Mouse (Mus musculus) gastrocnemius, adult 18-20 months (tissue): ENCODE measurements around the gene Ngfr. TPM values are rescaled to one million over a fixed set of nuclear protein-coding genes. Genes with fewer than 3 reads are reported as not detected.
A peak's percentile ranks its signal among the peaks of the same experiment; 100 is the strongest.
"Not testable (repeated sequence)": the region's sequence is repeated elsewhere in the genome, so short reads cannot be mapped to it uniquely, and the experiment has no call there.

Source experiments
- DNase-seq: peaks from one replicate; pipeline ENCODE4 v3.0.0; 2021; ENCODE audit warnings: low spot score
- long read RNA-seq, 2 experiments: library from polyadenylated mRNA; stranded (forward); transcript quantifications; one replicate each; pipeline ENCODE4 v2.0.0; 2021
- total RNA-seq, 2 experiments: library from RNA; stranded (reverse); gene quantifications; 2 replicates each; pipeline ENCODE4 v1.2.3; 2021

Ngfr gene
- total RNA-seq, result under 1 TPM; 0.34 to 0.38 TPM
- long read RNA-seq, experiment 1, result 0 reads
- long read RNA-seq, experiment 2, result 0 reads

DNA sequence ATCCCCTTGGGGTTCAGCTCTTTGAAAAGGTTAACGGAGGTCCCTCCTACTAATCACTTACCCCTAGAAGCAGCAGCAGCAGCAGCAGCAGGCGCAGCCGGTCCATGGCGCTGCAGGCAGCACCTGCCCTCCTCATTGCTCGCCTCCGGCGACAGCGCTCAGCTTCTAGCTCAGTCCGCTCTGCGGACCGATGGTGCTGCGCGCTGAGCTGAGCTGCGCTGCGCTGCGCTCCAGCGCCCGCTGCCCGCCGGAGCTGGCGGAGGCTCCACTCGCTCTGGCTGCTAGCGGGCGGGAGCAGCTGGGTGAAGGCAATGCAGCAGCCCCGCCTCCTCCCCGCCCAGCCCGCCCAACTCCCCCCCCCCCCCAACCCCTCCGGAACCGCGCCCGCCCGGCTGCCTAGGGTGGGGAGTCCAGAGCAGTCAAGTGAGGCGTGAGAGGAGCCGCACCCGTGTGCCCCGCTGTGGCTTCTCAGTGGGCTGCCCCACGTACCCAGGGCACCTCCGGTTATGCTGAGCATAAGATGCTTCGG, at the start of gene Ngfr:
TSS of gene Ngfr (minus strand) at position 313 of the 529 bp plus-strand sequence.
- no peak for DNase-seq

DNA sequence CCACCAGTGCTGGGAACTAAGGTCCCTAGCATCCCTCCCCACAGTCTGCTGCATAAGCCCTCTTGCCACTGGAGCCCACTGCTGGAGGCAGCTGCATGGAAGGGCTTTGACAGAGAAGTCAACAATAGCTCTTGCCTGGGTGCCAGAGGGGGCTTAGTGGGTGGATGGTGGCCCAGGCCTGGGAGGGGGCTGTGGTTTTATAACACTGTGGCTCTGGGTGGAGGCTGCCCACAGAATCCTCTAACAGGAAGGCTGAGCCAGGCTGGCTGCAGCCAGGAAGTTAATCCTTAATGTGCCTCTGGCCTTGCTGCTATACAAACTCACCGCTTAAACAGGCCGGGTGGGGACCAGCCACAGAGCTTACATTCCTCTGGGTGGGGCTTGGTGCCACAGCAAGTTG, 47.5 kb upstream of the Ngfr start:
- no peak for DNase-seq

DNA sequence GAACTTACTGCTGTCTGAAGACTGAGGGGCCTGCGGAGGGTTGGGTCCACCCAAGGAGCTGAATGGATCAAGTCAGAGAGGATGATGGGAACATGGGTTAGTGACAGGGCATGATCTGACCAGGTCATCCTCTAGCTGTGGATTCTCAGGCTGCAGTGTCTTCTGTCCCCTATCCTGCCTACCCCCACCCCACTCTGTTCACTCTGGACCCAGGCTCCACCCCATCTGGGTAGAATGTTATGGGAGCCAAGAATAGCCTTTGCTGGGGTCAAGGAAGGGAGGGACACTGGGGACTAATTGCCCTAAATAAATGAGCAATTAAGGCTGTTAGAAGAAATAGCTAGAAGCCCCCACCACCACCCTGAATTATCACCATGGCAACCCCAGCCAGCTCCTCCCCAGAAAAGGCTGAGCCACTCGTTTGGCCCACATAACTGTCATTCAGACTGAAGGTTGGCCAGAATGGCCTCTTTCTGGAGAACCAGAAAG, 46.0 kb upstream of the Ngfr start:
- no peak for DNase-seq

DNA sequence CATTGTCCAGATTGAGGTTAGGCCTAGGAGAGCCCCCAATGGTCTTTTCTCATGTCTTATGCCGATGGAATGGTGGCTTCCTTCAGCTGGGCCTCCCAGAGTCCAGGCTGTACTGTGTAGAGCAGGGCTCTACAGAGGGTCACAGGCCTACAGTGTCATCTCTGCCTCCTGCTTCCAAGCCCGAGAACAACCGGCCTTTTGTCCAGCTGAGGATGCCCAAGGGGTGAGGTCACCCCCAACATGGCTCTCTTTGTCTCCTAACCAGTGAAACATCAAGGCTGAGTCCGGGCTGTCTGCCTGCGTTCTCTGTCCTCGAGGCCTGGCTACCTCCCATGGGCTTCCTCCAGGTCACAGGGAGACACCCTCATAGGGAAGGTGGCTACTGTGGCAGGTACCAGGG, 44.9 kb upstream of the Ngfr start:
- DNase-seq, result no peak

DNA sequence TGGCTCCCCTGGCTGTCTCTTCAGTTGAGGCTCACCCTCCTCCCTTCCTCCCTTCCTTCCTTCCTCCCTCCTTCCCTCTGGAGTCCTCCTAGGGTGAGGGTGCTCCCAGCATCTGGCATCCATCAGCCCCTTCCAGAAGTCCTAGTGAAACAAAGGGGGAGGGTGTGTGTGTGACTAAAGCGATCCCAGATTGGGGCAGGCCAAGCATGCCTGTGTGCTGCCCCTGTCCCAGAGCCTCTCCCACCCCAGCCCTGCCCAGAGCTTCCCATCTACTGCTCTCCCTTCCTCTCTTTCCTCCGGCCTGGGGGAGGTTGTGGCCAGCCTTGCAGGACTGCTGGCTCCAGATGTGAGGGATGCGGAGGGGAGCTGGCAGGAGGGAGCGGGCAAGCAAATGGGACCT, 43.8 kb upstream of the Ngfr start:
- DNase-seq, result no peak

DNA sequence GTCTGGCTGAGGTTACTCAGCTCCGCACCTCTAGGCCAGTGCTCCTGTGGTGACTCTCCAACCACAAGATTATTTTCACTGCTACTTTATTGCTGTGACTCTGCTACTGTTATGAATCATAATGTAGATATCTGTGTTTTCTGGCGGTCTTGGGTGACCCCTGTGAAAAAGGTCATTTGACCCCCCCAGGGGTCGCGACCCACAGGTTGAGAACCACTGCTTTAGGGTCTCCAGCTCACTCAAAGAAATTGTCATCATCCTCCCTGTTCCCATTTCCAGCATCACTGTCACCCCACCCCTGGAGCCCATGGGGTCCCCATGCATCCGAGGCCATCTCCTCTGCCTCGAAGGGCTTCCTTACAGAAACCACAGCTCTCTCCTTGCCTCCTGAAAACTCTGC, 43.0 kb upstream of the Ngfr start:
- DNase-seq, result no peak

DNA sequence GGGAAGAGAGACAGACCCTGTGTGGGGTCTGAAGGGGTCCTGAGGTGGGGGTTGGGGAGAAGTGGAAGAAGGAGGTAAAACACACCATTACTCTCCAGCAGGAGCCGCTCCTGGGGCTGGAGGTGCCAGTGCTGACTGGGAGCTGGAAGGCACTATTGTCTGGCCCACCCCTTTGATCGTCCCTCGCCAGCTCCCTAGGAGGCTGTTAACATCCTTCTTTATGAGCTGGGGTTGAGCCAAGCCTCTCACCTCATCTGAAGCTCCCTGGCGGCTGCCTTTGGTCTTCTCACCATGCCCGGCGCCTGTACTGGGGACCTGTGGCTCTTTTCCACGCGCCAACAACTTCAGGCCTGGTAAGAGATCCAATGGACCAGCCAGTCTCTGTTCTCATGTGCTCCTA, 34.9 kb upstream of the Ngfr start:
- no peak for DNase-seq

DNA sequence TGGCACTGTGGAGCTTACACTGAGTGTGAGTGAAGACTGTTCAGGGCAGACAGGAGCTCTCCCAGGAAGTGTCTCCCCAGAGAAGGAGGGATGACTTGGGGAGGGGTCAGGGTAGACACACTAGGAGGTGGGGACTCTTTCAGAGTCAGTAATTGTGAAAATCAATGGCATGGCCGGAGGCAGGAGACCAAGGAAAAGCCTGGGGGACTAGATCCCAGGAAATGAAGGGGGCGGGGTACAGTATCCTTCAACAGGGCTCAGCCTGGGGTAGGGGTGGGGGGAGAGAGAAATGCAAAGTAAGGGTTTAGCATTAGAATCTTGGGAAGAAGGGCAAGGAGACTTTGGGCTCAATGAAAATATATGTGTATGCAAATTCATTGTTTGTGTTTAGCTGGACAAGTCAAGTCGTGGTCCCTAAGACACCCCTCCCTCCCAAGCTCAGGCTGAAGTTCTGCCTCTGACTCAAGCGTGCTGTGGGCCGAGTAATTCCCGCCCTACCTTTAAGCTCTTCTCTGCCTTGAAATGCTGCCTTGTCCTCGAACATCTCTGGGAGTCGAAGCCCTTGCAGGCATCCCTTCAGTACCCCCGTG, 34.1 kb upstream of the Ngfr start:
- no peak for DNase-seq

DNA sequence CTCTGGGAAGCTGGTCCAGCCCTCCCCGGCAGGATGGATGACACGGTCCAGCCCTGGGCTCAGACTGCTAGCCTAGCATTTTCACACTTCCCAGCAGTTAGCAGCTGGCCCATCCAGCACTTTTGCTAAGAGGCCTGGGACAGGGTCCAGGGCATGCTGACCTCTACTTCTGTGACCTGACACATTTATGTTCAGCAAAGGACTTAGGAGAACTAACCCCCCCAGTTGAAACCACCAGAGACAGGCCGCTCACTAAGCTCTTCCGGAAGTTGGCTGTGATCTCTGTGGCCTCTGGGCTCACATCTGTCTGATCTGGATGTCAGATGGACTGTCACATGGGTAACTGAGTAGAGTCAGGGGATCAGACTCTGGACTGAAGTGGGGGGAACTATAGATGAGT, 33.5 kb upstream of the Ngfr start:
- DNase-seq, result no peak

DNA sequence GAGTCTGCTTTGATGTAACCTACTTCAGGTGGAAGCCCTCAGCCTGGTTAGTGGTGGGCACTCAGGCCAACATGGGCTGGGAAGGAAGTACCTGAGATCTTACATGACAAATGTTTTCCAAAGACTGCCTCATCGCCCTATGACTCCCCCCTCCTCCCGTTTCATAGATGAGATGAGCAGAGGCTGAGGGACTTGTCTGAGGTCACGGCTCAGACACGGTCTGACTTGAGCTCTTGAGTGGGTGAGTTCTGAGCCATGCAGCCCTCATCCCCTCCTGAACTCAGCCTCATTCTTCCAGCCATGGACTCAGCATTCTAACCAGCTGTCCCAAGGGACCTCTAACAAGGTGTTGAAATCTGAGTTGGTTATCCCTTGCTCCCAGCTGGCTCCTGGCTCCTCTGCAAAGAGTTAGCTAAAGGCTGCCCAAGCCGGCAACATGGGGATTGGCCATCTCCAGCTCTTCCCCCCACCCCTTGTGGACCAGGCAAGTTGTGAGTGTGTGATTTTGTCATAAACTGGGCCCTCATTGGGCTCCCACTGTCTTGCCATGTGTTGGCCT, 32.4 kb upstream of the Ngfr start:
- DNase-seq, result peak; percentile 36

DNA sequence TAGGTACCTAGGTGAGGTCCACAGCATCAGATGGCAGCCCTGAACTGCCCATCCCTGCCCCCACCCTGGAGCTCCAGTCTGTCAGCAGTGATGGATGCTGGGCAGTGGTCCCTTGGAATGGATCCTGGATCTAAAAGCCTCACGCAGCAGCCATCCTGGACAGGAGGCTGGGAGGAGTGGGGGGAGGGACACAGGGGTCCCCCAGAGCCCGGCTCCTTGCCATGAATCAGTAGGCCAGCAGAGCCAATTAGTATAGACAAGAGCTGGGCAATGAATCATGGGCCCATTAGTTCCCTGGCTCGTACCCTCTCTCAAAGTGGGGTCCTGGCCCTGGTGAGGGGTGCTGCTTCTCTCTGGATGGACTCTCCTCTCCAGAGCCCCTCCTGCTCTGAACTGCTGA, 31.5 kb upstream of the Ngfr start:
- no peak for DNase-seq

DNA sequence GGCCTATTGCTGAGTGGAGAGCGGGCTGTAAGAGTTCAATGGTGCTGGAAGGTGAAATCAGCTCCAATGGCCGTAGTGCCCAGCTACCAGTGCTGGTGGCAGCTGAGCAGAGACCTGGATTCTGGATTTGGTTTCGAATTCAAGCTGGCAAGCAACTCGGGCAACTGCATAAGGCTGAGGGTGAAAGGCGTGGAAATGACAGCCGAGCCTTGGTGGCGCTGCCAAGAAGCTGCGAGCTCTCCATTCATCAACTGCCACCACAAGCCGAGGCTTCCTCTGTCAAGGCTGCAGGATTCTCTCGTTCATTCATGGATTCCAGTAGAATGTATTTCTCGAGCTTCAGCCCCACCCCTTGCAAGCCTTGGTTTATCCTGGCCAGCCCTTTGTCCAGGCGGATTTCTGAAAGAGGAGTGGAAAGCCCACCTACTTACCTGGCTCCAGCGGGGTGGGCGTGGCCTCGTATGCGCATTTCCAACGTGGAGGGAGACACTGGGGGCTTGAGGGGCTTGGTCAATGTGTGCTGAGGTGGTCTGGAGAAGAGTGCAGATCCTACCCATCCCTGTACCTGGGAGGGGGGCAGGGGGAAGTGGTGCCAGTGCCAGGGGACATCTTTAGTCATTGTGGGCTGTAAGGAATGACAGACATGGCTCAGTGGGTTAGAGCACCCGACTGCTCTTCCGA, 30.4 kb upstream of the Ngfr start:
- peak; percentile 75 for DNase-seq

DNA sequence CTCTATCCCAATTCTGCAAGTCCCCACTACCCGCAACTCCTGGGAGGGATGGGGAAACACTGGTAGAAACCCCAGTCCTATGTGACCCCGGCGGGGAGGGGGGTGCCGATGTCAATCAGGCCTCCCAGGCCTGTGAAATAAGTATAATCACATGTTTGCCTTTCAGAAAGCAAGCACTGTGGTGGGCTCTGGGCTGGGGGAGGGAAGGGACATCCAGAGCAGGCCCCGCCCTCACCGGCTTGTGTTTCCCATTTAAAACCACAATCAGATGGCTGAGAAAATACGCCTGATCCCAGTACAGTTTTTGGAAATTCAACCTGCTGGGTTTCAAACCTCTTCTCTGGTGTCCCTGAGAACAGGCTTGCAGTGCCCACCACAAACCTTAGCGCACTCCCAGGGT, 27.2 kb upstream of the Ngfr start:
- DNase-seq, result no peak

DNA sequence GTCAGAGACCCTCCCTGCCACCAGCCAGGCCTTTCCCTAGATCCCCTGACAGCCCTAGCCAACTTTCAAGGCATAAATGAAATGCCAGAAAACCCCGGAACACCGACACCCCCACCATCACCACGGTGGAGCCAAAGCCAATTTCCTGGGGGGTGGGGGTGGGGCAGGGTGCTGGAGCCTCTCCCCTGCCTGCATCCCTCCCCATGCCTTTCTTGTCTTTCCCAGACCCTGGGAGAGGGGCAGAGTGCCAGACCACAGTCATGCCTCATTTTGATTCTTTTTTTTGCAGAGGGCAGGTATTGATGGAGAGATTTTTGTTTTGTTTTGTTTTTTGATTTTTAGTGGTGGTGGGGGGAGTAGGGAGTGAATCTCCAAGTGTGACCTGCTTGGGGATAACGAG, 23.7 kb upstream of the Ngfr start:
- no peak for DNase-seq

DNA sequence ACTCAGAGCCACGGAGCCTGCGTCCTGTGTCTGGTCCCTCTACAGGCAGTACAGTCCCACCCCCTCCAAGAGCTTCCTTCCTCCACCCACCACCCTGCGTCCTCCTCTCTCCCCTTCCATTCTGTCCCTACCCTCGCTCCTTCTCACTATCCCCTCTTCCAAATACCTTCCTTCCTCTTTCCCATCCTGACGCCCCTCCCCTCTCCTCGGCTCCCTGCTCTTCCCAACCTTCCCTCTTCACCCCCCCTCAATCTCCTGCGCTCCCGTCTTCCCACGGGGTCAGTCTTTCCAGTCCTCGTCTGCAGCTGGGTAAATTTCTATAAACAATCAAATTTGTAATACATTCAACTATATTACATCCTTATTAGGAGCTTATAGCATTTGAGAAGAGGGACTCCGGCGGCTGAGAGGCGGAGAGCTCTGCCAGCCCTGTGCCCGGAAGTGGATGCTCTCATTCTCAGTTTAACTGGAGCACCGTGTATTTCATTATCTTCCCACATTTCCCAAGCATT, 22.9 kb upstream of the Ngfr start:
- no peak for DNase-seq

DNA sequence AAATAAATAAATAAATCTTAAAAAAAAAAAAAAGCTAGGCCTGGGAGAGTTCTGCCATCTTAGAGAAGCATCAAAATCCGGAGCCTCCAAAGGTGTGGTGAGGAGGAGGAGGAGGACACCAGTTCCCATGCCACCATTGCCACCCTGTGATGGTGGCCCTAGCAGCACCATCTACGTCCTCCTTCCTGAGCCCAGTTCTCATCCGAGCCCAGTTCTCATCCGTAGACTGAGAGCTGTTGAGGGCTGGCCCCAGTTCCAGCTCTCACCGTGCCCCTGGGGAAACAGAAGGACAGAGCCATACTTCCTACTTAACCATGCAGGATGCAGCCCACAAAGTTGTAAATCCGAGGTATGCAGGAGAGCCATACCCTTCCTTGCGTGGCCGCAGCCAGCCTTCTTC, 22.4 kb upstream of the Ngfr start:
- no peak for DNase-seq

DNA sequence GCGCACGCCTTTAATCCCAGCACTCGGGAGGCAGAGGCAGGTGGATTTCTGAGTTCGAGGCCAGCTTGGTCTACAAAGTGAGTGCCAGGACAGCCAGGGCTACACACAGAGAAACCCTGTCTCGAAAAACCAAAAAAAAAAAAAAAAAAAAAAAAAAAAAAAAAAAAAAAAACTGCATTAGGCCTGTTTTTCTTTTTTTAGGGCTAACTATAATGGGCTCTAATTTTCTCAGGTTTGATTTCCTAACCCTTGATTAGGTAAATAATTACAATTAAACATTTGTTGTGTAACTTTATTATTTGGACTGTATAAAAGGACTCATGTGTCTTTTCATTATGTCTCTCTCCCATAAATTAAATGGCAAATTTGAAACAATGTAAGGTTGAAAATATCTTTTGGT, 19.8 kb upstream of the Ngfr start:
- DNase-seq, result not testable (repeated sequence)

DNA sequence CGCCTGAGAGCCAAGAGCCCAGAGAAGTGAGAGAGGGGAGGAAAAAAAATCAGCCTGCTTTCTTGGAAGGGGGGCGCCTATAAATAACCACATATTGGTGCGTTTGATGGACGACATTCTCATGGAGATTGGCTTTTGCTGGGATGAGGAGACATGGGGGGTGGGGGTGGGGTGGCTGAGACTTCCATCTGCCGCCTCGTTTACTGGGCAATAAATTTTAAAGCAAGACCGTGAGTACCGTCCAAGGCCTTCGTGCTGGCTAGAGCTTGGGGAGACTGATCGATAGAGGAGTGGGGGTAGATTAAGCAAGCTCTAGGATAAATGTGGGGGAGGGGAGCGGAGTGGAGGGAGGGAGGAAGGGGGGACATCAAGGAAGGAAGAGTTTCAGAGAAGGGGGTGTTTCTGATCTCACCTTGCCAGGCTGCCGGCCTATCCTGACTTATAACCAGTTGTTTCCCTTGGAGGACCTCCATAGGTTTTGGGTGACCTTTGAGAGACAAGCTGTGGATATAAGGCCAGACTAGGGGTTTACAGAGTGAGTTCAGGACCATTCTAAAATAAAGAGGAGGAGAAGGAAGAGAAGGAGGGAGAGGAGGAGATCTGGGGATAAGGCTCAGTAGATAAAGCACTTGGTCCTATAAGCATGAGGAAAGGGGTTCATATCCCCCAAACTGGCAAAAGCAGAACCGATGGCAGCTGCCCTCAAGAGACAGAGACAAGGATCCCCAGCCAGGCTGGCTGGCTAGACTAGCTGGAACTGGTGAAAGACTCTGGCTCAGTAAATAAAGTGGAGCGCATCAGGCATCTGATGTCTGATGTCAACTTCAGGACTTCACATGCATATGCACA, 10.9 kb upstream of the Ngfr start:
- DNase-seq, result no peak

DNA sequence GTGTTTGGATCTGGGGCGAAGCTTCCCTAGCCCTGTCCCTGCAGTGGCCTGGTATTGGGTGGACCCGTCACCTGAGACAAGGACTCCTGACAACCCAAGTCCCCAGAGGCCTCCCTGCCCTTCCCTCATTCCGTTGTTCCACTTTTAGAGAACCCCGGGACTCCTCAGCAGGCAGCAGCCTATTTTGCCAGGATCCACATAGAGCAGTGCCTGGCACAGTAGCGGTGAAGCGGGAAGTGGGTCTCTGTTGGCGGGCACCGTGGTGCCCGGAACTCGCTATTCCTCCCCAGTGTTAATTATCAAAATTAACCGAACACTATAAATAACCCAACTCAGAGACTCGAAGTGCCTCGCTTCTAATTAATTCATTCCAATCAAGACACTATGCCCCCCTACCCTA, 10.2 kb upstream of the Ngfr start:
- DNase-seq, result no peak

DNA sequence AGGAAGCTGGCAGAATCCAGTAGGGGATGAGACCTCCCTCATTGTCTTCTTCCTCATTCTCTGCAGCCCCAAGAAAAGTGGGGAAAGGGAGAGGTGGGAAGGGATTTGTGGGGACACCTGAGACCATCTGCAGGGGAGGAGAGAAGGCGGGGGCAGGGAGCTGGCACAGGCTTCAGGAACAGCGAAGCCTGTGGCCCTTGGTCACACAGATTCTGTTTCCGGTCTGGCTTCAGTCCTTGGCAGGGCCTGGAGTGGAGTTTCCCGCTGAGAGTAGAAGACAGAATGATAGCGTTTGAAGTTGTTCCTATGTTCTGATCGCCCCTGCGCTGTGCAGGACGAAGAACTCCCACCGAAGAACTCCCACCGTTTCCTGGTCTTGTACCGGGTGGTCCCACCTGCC, 9.2 kb upstream of the Ngfr start:
- DNase-seq, result peak; percentile 40

DNA sequence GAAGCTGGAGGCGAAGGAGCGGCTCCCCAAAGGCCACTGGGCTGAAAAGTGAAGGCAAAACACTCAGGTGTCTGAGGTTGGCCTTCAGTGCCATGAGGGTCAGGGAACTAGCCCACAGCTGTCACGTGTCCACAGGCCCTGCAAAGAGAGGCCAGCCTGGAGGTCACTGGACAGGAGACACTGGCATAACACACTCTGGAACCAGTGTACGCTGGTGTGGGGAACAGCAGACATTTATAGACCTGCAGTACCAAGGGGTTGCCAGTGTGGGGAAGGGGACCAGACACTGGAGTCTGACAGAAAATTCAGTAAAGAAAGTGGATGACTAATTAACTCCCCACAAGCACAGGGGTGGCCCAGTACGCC, 8.6 kb upstream of the Ngfr start:
- no peak for DNase-seq
